Mouse (Mus musculus): ENCODE data around the gene Pom121. TPM values are rescaled to one million over a fixed set of nuclear protein-coding genes. Genes with fewer than 3 reads are reported as not detected.

The Pom121 gene
- total RNA-seq (2017): 4.1 to 8.7 TPM (median 4.4 TPM) in 3 replicates

DNA sequence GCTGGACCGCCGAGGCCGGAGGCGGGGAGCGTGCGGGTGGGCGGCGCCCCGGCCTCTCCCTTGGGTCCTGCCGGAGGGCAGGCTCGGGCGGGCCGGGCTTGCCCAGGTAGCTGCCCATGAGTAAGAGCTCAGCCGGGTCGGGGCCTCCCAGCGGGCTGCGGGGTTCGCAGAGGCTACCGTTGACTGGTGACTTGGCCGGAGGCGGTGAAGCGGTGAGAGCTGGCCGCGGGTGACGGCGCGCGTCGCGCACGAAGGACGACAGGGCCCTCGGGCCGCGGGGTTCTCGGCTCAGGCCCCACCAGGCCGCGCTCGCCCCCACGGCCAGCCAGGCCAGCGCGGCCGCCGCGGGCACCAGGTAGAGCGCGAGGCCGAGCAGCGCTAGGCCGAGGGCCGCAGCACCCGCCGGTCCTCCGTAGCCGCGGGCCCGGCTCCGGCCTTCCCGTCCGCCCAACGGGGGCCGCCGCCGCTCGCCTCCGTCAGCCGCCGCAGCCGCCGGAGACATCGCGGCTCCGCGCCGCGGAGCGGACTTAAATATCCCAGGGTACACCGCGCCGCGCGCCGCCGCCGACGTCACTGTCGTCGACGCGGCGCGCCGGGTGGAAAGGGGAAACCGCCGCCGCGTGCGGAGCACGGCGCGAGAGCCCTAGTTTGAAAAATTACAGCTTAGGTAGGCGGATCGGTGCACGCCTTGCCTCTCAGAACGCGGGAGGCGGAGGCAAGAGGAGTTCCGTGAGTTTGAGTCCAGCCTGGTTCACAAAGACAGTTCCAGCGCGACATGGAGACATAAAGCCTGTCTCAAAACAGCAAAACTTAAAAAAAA, at the start of gene Pom121:
Pom121 (minus strand) TSS at position 543 of the 820 bp plus-strand sequence.
- peak; percentile 82 for ATAC-seq (replicated peaks; ENCODE audit: insufficient number of reproducible peaks, low FRiP score, low TSS enrichment, poor library complexity, severe bottlenecking)

- ATAC-seq (replicated peaks; ENCODE audit: insufficient number of reproducible peaks, low FRiP score, low TSS enrichment, poor library complexity, severe bottlenecking): no peak
Measured at GRCm38 (mm10) chr5:135442430-135442829, 48.1 kb upstream of the Pom121 start.

DNA sequence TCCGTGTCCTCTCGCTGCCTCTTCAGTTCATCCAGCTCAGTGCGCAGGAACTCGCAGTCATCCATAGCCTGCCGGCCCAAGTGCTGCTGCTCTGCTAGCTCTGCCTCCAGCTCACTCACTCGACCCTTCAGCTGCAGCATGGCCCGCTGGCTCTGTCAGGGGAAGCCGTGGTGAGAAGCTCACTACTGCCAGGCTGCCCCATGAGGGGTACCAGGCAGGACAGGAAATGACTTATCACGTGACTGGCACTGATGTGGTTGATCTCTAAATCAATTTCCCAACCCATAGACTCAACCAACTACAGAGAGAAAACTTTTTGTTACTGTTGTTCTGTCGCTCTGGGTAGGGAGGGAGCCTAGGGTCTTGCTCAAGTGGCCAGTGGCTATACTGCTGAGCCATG, 40.7 kb upstream of the Pom121 start:
- no peak for ATAC-seq (replicated peaks; ENCODE audit: insufficient number of reproducible peaks, low FRiP score, low TSS enrichment, poor library complexity, severe bottlenecking)

DNA sequence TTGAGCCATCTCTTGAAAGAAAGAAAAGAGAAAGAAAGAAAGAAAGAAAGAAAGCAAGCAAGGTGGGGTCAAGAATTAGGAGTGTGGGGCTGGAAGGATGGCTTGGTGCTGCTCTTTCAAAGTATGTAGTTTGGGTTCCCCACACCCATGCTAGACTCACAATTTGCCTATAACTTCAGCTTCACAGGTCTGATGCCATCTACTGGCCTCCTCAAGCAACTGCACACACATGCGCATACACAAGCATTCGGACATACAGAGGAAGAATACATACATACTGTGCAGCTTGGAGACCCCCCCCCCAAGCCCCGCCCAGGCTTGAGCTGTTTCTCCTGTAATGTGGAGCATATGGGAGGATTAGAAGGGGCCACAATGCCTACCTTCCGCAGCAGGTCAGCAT, 39.5 kb upstream of the Pom121 start:
- ATAC-seq (replicated peaks; ENCODE audit: insufficient number of reproducible peaks, low FRiP score, low TSS enrichment, poor library complexity, severe bottlenecking): no peak

- no peak for ATAC-seq (replicated peaks; ENCODE audit: insufficient number of reproducible peaks, low FRiP score, low TSS enrichment, poor library complexity, severe bottlenecking)
Measured at GRCm38 (mm10) chr5:135431111-135431510, 36.8 kb upstream of the Pom121 start.

DNA sequence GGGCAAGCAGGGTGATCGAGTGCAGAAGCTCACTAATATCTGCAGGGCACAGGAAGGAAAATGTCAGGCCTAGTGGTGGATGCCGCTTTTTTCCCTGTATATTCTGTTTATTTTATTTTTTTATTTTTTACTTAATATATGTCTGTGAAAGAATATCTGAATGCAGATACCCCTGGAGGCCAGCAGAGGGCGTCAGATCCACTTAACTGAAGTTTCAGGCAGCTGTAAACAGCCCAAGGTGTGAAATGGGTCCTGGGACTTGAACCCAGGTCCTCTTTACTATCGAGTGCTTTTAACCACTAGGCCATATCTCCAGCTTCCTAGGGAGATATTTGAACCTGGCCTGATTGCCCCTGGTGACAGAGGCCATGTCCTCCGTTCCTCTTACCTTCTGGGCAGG, 34.4 kb upstream of the Pom121 start:
- no peak for ATAC-seq (replicated peaks; ENCODE audit: insufficient number of reproducible peaks, low FRiP score, low TSS enrichment, poor library complexity, severe bottlenecking)

- ATAC-seq (replicated peaks; ENCODE audit: insufficient number of reproducible peaks, low FRiP score, low TSS enrichment, poor library complexity, severe bottlenecking): no peak
Measured at GRCm38 (mm10) chr5:135410266-135410665, 15.9 kb upstream of the Pom121 start.

DNA sequence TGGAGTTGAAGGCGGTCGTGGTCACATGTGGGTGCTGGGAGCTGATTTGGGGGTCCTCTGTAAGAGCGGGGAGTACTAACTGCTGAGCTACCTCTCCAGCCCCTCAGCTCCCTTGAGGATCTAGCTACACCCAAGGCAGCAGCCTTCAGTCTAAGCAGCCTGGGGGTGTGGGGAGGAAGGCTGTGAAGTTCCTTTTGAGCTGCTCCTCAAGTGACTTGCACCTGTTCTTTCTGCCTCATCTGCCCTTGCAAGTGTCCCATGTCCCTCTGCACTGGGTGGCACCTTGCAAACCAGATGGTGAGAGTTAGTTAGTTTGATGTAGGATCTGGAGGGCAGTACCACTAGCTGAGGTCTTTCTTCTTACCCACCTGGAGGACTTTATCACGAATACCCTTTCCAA, 13.8 kb upstream of the Pom121 start:
- ATAC-seq (replicated peaks; ENCODE audit: insufficient number of reproducible peaks, low FRiP score, low TSS enrichment, poor library complexity, severe bottlenecking): no peak

DNA sequence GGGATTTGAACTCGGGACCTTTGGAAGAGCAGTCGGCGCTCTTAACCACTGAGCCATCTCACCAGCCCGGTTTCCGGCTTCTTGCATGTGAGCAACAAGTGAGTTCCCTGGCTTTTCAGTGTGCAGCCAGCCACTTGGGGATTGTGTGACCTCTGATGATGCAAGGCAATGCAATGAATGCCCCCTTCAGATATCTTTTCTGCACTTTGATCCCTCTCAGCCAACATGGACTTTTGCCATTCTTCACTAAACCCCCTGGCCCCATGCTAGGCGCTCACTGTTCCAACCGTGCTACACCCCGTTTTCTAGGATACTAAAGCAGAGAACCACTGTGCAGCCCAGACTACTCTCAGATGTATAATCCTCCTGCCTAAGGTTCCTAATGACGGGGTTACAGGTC, 11.1 kb upstream of the Pom121 start:
- no peak for ATAC-seq (replicated peaks; ENCODE audit: insufficient number of reproducible peaks, low FRiP score, low TSS enrichment, poor library complexity, severe bottlenecking)

GRCm38 (mm10) chr5:135404623-135405022, 10.3 kb upstream of the Pom121 start:
- no peak for ATAC-seq (replicated peaks; ENCODE audit: insufficient number of reproducible peaks, low FRiP score, low TSS enrichment, poor library complexity, severe bottlenecking)

DNA sequence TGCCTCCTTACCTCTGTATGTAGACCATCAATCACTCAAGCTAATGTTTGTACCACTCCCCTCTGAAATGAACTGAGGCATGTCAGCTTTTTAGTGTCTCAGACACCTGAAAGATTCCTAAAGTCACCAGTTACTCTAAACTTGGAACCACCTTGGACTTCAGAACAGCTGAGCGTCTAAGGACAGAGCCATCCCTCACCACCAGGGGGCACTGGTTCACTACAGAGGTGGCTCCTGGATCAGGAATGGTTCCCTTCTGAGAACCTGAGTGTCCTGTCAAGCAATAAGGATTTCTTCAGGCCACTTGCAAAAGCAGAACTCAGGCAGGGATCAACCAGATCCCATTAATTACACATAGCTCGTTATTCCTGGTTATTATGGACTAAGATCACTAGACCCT, 5.9 kb upstream of the Pom121 start:
- peak; percentile 67 for ATAC-seq (replicated peaks; ENCODE audit: insufficient number of reproducible peaks, low FRiP score, low TSS enrichment, poor library complexity, severe bottlenecking)

DNA sequence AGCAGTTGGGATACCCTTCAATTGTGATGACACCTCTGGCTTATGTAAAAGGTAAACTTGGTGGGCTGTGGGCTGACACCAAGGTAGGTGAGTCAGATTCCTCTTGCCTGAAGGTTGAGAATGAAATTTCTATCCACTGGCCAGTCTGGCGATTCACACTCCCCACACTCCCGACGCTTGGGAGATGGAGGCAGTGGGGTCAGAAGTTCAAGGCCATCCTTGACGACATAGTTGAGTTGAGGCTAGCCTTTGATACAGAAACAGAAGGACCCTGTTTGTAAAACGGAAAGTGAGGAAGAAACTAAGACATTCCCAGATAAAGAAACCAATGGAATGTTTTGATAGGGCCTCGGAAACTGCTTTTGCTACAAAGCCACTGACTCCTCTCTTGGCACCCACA, 5.0 kb upstream of the Pom121 start:
- ATAC-seq (replicated peaks; ENCODE audit: insufficient number of reproducible peaks, low FRiP score, low TSS enrichment, poor library complexity, severe bottlenecking): no peak

- ATAC-seq (replicated peaks; ENCODE audit: insufficient number of reproducible peaks, low FRiP score, low TSS enrichment, poor library complexity, severe bottlenecking): no peak; the same call in 1 of the 2 replicates
Measured at GRCm38 (mm10) chr5:135395826-135396225, 1.5 kb upstream of the Pom121 start.

DNA sequence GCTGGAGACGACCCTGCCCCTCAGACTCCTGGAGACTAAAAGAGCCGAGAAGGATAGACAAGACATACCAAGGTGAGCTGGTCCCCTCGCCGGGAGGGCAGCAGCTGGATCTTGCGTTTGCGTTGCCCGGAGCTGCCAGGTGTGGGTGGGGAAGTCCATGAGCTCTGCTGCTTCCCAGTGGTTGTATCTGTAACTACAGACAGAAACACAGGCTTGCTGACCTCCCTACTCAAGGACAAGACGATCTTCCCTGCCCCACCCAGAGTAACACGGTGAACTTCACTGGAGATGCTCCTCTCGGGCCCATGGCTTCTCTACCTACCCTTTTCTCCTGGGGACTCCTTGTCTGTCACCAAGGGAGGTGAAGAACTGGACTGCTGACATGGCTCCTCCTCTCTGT, 10.6 kb downstream of the Pom121 start:
- ATAC-seq (replicated peaks; ENCODE audit: insufficient number of reproducible peaks, low FRiP score, low TSS enrichment, poor library complexity, severe bottlenecking): no peak

GRCm38 (mm10) chr5:135382746-135383145, 11.6 kb downstream of the Pom121 start:
- ATAC-seq (replicated peaks; ENCODE audit: insufficient number of reproducible peaks, low FRiP score, low TSS enrichment, poor library complexity, severe bottlenecking): no peak

GRCm38 (mm10) chr5:135381356-135381925, 12.9 kb downstream of the Pom121 start:
- ATAC-seq (replicated peaks; ENCODE audit: insufficient number of reproducible peaks, low FRiP score, low TSS enrichment, poor library complexity, severe bottlenecking): no peak

GRCm38 (mm10) chr5:135380681-135381080, 13.7 kb downstream of the Pom121 start:
- ATAC-seq (replicated peaks; ENCODE audit: insufficient number of reproducible peaks, low FRiP score, low TSS enrichment, poor library complexity, severe bottlenecking): no peak

GRCm38 (mm10) chr5:135376341-135376740, 18.0 kb downstream of the Pom121 start:
- ATAC-seq (replicated peaks; ENCODE audit: insufficient number of reproducible peaks, low FRiP score, low TSS enrichment, poor library complexity, severe bottlenecking): no peak

- ATAC-seq (replicated peaks; ENCODE audit: insufficient number of reproducible peaks, low FRiP score, low TSS enrichment, poor library complexity, severe bottlenecking): no peak
Measured at GRCm38 (mm10) chr5:135375167-135375566, 19.2 kb downstream of the Pom121 start.

- no peak for ATAC-seq (replicated peaks; ENCODE audit: insufficient number of reproducible peaks, low FRiP score, low TSS enrichment, poor library complexity, severe bottlenecking)
Measured at GRCm38 (mm10) chr5:135373601-135374000, 20.7 kb downstream of the Pom121 start.

Data from monocyte, adult 5-6 weeks (primary cell).